ENCODE assay signal across 9 mouse cellular contexts in the genomic region with DNA sequence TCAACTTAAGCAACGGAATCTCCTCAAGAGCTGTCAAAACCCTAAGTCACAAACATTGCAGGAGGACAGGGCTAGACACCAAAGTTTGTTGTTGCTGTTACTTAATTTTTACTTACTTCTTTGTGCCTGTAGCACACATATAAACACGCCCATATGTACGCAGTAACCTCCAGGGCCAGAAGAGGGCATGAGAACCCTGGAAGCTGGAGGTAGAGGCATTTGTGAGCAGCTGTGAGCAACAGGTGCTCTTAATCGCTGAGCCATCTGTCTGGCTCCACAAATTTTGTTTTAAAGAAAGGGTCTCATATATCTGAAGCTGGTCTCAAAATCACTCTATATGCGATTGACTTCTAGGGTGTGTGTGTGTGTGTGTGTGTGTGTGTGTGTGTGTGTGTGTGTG. TPM values are rescaled to one million over a fixed set of nuclear protein-coding genes. Genes with fewer than 3 reads are reported as not detected.
A peak's percentile ranks its signal among the peaks of the same experiment; 100 is the strongest.
DNase-seq lines count a peak whose midpoint lies in the region; ATAC-seq and TF ChIP-seq lines count a peak whose summit lies in the region.
"Had no signal": no experiment of that assay in that cellular context is flagged by ENCODE, and none has a peak within 500 bp of the region (broad histone marks: within the 10 kb centered on the region; RNA-seq: fewer than 3 reads in every experiment).

No protein-coding gene starts in this region.

- H3K27me3 ChIP-seq in midbrain, embryonic 14.5 days (ENCODE audit: control insufficient read depth, insufficient read depth, low read length) = no peaks in the 10 kb centered on the region
- H3K27me3 ChIP-seq in midbrain, embryonic 13.5 days = no peaks in the 10 kb centered on the region

- H3K4me2 ChIP-seq in midbrain, embryonic 14.5 days (ENCODE audit: low read length) = no peak overlapping the region
- H3K4me2 ChIP-seq in midbrain, embryonic 13.5 days (replicated peaks) = no peak overlapping the region

- peak; percentile 64 for TF ChIP-seq CTCF in lung, adult 2 months (IDR thresholded peaks at IDR 0.05; ENCODE audit: insufficient read depth, low read length)

- no peak for ATAC-seq in midbrain, embryonic 14.5 days (ENCODE audit: low FRiP score, low TSS enrichment)
- no peak for ATAC-seq in midbrain, embryonic 13.5 days
- 0 out of 2 replicates have a peak, but pooled peaks have one; percentile 39 for ATAC-seq in erythroblast, adult 5-6 weeks (replicated peaks; ENCODE audit: low FRiP score, poor library complexity, severe bottlenecking)

- no peak for TF ChIP-seq POLR2A in lung, adult 2 months (IDR thresholded peaks at IDR 0.05; ENCODE audit: borderline replicate concordance, extremely low read depth, low read depth, low read length)

- H3K27ac ChIP-seq in midbrain, embryonic 14.5 days (replicated peaks; ENCODE audit: low read depth, low read length) = no peak overlapping the region
- H3K27ac ChIP-seq in midbrain, embryonic 13.5 days = no peak overlapping the region

- H3K4me3 ChIP-seq in midbrain, embryonic 14.5 days (replicated peaks; ENCODE audit: low read depth, low read length) = no peak overlapping the region
- no peak overlapping the region for H3K4me3 ChIP-seq in midbrain, embryonic 13.5 days (replicated peaks)
- no peak overlapping the region for H3K4me3 ChIP-seq in lung, adult 2 months (replicated peaks; ENCODE audit: extremely low read depth, low read depth, low read length)

- H3K9me3 ChIP-seq in midbrain, embryonic 14.5 days (ENCODE audit: control insufficient read depth, low read length) = no peaks in the 10 kb centered on the region
- H3K9me3 ChIP-seq in midbrain, embryonic 13.5 days = no peaks in the 10 kb centered on the region

- H3K9ac ChIP-seq in midbrain, embryonic 14.5 days (replicated peaks; ENCODE audit: low read length) = no peak overlapping the region
- H3K9ac ChIP-seq in midbrain, embryonic 13.5 days (replicated peaks) = no peak overlapping the region

- 0 out of 2 replicates have a peak, but pooled peaks cover 3% of the 10 kb centered on the region for H3K36me3 ChIP-seq in midbrain, embryonic 14.5 days (ENCODE audit: control insufficient read depth, insufficient read depth, low read length)
- H3K36me3 ChIP-seq in midbrain, embryonic 13.5 days = peaks cover under 1% of the 10 kb centered on the region; the same call in 1 of the 2 replicates

- H3K4me1 ChIP-seq in midbrain, embryonic 14.5 days (ENCODE audit: control insufficient read depth, insufficient read depth, low read length) = peaks cover 4% of the 10 kb centered on the region
- H3K4me1 ChIP-seq in midbrain, embryonic 13.5 days (replicated peaks) = peaks cover 13% of the 10 kb centered on the region
- H3K4me1 ChIP-seq in lung, adult 2 months (ENCODE audit: control insufficient read depth, insufficient read depth, low read length) = peaks cover 2% of the 10 kb centered on the region; the same call in 1 of the 2 replicates

- DNase-seq in adrenal gland, postnatal 36 days = peak; percentile 27 to 29
- DNase-seq in adrenal gland, adult 18-20 months (ENCODE audit: low spot score in 2 of 2) = no peak
- peak; percentile 58 for DNase-seq in midbrain, embryonic 14.5 days
- DNase-seq in lung, adult 2 months = no peak
- peak; percentile 57 to 59 for DNase-seq in thymus, postnatal 36 days
- DNase-seq in adrenal gland, postnatal 25 days = no peak

- WGBS in midbrain, embryonic 14.5 days = 54% methylated on average over 5 of the region's 5 CpGs
- WGBS in midbrain, embryonic 13.5 days = 56% methylated on average over 5 of the region's 5 CpGs
- WGBS in lung, adult 2 months = 47% methylated on average over 5 of the region's 5 CpGs

RNA-seq across cellular contexts. Expression of gene Pex11g, which starts 3.2 kb away (rescaled TPM):
- 10 to 100 TPM in 1 of 2 experiments, 1 to 10 TPM in 1; 5.7 to 13.6 TPM for total RNA-seq in adrenal gland, postnatal 36 days (2021)
- 1 to 10 TPM; 5.9 to 9.8 TPM for total RNA-seq in adrenal gland, adult 18-20 months (2021)
- polyA plus RNA-seq in midbrain, embryonic 14.5 days (2014; fragmentation: Nextera tagmentation; extraction: Ambion mirVana) = 3.2 and 3.9 TPM in 2 replicates
- 4.4 and 5.3 TPM in 2 replicates for polyA plus RNA-seq in midbrain, embryonic 13.5 days (2015; fragmentation: Nextera tagmentation; extraction: Ambion mirVana)
- total RNA-seq in erythroblast, adult 5-6 weeks (2015; ENCODE audit: low replicate concordance) = 9.2 TPM in 1 of 2 replicates, not detected in the other
- 0.09 and 0.28 TPM in 2 replicates for total RNA-seq in erythroblast, adult 5-6 weeks (2017; ENCODE audit: low replicate concordance)
- polyA plus RNA-seq in lung, adult 2 months (2012; rRNA removed) = 7.6 and 7.7 TPM in 2 replicates
- 11.2 and 12.4 TPM in 2 replicates for total RNA-seq in adrenal gland, postnatal 25 days (2021)

RNA-seq across cellular contexts. Expression of gene Tex45, which starts 6.4 kb away (rescaled TPM):
- total RNA-seq in adrenal gland, postnatal 36 days (2021) = not detected
- total RNA-seq in adrenal gland, adult 18-20 months (2021) = not detected
- 0.18 and 0.58 TPM in 2 replicates for polyA plus RNA-seq in midbrain, embryonic 14.5 days (2014; fragmentation: Nextera tagmentation; extraction: Ambion mirVana)
- polyA plus RNA-seq in midbrain, embryonic 13.5 days (2015; fragmentation: Nextera tagmentation; extraction: Ambion mirVana) = 0.17 and 0.23 TPM in 2 replicates
- not detected in 2 replicates for total RNA-seq in erythroblast, adult 5-6 weeks (2015; ENCODE audit: low replicate concordance)
- total RNA-seq in erythroblast, adult 5-6 weeks (2017; ENCODE audit: low replicate concordance) = not detected in 2 replicates
- polyA plus RNA-seq in lung, adult 2 months (2012; rRNA removed) = 0.14 and 0.24 TPM in 2 replicates
- total RNA-seq in adrenal gland, postnatal 25 days (2021) = not detected in 2 replicates
- polyA plus RNA-seq: large intestine, adult 2 months had no signal

RNA-seq across cellular contexts. Expression of gene Zfp358, which starts 28.6 kb away (rescaled TPM):
- total RNA-seq in adrenal gland, postnatal 36 days (2021) = 10 to 100 TPM; 18.3 to 22.3 TPM
- total RNA-seq in adrenal gland, adult 18-20 months (2021) = 10 to 100 TPM; 17.5 to 20.5 TPM
- 53.0 and 80.8 TPM in 2 replicates for polyA plus RNA-seq in midbrain, embryonic 14.5 days (2014; fragmentation: Nextera tagmentation; extraction: Ambion mirVana)
- polyA plus RNA-seq in midbrain, embryonic 13.5 days (2015; fragmentation: Nextera tagmentation; extraction: Ambion mirVana) = 85.1 and 90.0 TPM in 2 replicates
- total RNA-seq in erythroblast, adult 5-6 weeks (2015; ENCODE audit: low replicate concordance) = 2.1 and 3.8 TPM in 2 replicates
- 0.17 and 1.1 TPM in 2 replicates for total RNA-seq in erythroblast, adult 5-6 weeks (2017; ENCODE audit: low replicate concordance)
- polyA plus RNA-seq in lung, adult 2 months (2012; rRNA removed) = 78.5 TPM in 2 replicates
- total RNA-seq in adrenal gland, postnatal 25 days (2021) = 18.2 and 24.3 TPM in 2 replicates

RNA-seq across cellular contexts. Expression of gene Mcoln1, which starts 35.9 kb away (rescaled TPM):
- 10 to 100 TPM; 36.1 to 39.8 TPM for total RNA-seq in adrenal gland, postnatal 36 days (2021)
- total RNA-seq in adrenal gland, adult 18-20 months (2021) = 10 to 100 TPM; 40.9 to 42.8 TPM
- 76.7 and 78.9 TPM in 2 replicates for polyA plus RNA-seq in midbrain, embryonic 14.5 days (2014; fragmentation: Nextera tagmentation; extraction: Ambion mirVana)
- polyA plus RNA-seq in midbrain, embryonic 13.5 days (2015; fragmentation: Nextera tagmentation; extraction: Ambion mirVana) = 93.4 and 99.6 TPM in 2 replicates
- total RNA-seq in erythroblast, adult 5-6 weeks (2015; ENCODE audit: low replicate concordance) = 20.2 and 33.6 TPM in 2 replicates
- total RNA-seq in erythroblast, adult 5-6 weeks (2017; ENCODE audit: low replicate concordance) = 32.5 and 75.4 TPM in 2 replicates
- 286 and 410 TPM in 2 replicates for polyA plus RNA-seq in lung, adult 2 months (2012; rRNA removed)
- 46.3 and 46.5 TPM in 2 replicates for total RNA-seq in adrenal gland, postnatal 25 days (2021)

RNA-seq across cellular contexts. Expression of gene Pnpla6, which starts 50.9 kb away (rescaled TPM):
- 10 to 100 TPM; 35.8 to 37.1 TPM for total RNA-seq in adrenal gland, postnatal 36 days (2021)
- total RNA-seq in adrenal gland, adult 18-20 months (2021) = 10 to 100 TPM; 37.4 to 40.7 TPM
- 26.4 and 31.1 TPM in 2 replicates for polyA plus RNA-seq in midbrain, embryonic 14.5 days (2014; fragmentation: Nextera tagmentation; extraction: Ambion mirVana)
- polyA plus RNA-seq in midbrain, embryonic 13.5 days (2015; fragmentation: Nextera tagmentation; extraction: Ambion mirVana) = 33.0 and 34.1 TPM in 2 replicates
- total RNA-seq in erythroblast, adult 5-6 weeks (2015; ENCODE audit: low replicate concordance) = 40.9 and 43.5 TPM in 2 replicates
- total RNA-seq in erythroblast, adult 5-6 weeks (2017; ENCODE audit: low replicate concordance) = 61.4 and 77.4 TPM in 2 replicates
- polyA plus RNA-seq in lung, adult 2 months (2012; rRNA removed) = 75.7 and 88.1 TPM in 2 replicates
- total RNA-seq in adrenal gland, postnatal 25 days (2021) = 41.7 and 63.8 TPM in 2 replicates

Comparison
In these comparisons a context has a peak if more than half of its experiments do, and no peak if none do; other contexts are left out.
1. DNase-seq: peak in adrenal gland, postnatal 36 days (2 of 2), midbrain, embryonic 14.5 days (single experiment) and thymus, postnatal 36 days (2 of 2); none in adrenal gland, adult 18-20 months (0 of 2), lung, adult 2 months (single experiment) and adrenal gland, postnatal 25 days (single experiment).